Mouse (Mus musculus) spleen, adult 2 months (tissue): ENCODE measurements at regions not wholly inside any gene's neighbourhood (a gene's known extent, or its start where the extent isn't known, plus 50 kb on each side); places are given as distances from the start of the nearest gene placed in this dataset.

Experiments used
- DNase-seq, 2 experiments: peaks; one replicate each; pipeline versions ENCODE4 v3.0.0 to v3.0.0-alpha.2; 2012 to 2021; ENCODE audit warnings: low spot score in 2 of 2, low read depth in 1 of 2
- H3K27ac ChIP-seq: fragments of 200-500 bp; 2 replicates; pipeline ENCODE4 v1.5.1; 2012; ENCODE audit warnings: low read length, inconsistent platforms; ENCODE audit not compliant: insufficient read depth
- H3K27me3 ChIP-seq: fragments of 200-500 bp; 2 replicates; pipeline ENCODE4 v1.6.1; 2012; ENCODE audit warnings: mild to moderate bottlenecking, moderate library complexity, low read length, inconsistent platforms; ENCODE audit not compliant: control insufficient read depth, insufficient read depth
- H3K36me3 ChIP-seq: fragments of 200-500 bp; 2 replicates; pipeline ENCODE4 v1.6.1; 2012; ENCODE audit warnings: mild to moderate bottlenecking, low read length, inconsistent platforms; ENCODE audit not compliant: control insufficient read depth, insufficient read depth
- H3K4me1 ChIP-seq: fragments of 200-500 bp; 2 replicates; pipeline ENCODE4 v1.6.1; 2011; ENCODE audit warnings: inconsistent platforms; ENCODE audit not compliant: control insufficient read depth, insufficient read depth, insufficient read length
- H3K4me3 ChIP-seq: fragments of 200-500 bp; 2 replicates; pipeline ENCODE4 v1.5.1; 2011; ENCODE audit warnings: mild to moderate bottlenecking, inconsistent platforms; ENCODE audit not compliant: insufficient read depth, insufficient read length; ENCODE audit errors: extremely low read depth
- CTCF ChIP-seq: fragments of 200-500 bp; IDR thresholded peaks from 2 replicates; pipeline ENCODE4 v1.5.1; 2011; ENCODE audit warnings: mild to moderate bottlenecking, inconsistent platforms; ENCODE audit not compliant: insufficient read depth, insufficient read length, insufficient replicate concordance; ENCODE audit errors: extremely low read depth
- POLR2A ChIP-seq: fragments of 200-500 bp; IDR thresholded peaks from 2 replicates; pipeline ENCODE4 v1.6.1; 2011; ENCODE audit warnings: low read depth, low read length, inconsistent platforms
- WGBS: fragments of 180-500 bp; shearing (Covaris S2); methylation state at CpG from one replicate; pipeline ENCODE4 v1.1.7; 2018; 5-methylcytosine and 5-hydroxymethylcytosine counted together

DNA sequence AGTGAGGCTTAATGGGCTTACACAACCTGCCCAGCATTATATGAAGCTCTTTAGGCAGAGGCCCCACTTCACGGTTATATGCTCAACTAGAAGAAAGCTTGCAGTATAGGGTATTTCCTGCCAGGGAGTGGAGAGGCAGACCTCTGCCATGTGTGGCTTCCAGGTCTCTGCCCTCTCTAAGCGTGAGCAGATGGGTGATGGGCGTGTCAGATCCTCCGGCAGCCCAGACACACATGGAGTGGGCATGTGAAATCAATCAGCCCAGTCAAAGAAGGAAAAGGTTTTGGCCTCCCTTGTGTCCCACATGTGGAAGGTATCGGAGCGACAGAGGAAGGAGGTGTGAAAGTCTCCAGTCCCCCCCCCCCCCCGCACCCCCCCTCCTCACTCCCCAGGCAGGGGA, 102.3 kb upstream of the Runx1 start:
- DNase-seq, result no peak

DNA sequence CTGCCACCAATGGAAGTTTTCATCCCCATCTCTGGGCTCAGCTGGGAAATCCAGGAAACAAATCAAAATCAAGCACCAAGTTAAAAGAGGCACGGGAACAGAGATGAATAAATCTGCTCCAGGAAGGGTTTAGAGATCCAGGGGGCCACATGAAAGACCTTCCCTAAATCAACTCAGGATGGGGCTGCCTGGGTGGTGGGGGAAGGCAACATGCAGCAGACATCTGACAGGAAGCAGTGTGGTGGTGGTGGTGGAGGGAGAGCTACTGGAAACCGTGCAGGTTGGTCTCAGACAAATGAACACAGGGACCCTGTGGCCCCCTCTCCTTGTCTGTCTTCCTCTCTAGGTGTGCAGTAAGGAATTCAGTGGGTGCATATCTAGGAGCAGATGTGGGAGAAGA, 101.7 kb upstream of the Runx1 start:
- Histone ChIP-seq H3K4me1 (peaks cover 8% of the 10 kb centered on the region; the same call in 1 of the 2 replicates), H3K27me3 (no peaks in the 10 kb centered on the region), H3K36me3 (no peaks in the 10 kb centered on the region), H3K4me3 (no peak overlapping the region), H3K27ac (no peak overlapping the region)
- no peak for DNase-seq
- WGBS, result 14% methylated on average over 2 of the region's 2 CpGs
- TF ChIP-seq POLR2A, result no peak
- TF ChIP-seq CTCF, result no peak

More for the DNA sequence above, 102.3 kb upstream of the Runx1 start:
- Histone ChIP-seq H3K27ac (no peak overlapping the region), H3K4me3 (no peak overlapping the region), H3K27me3 (no peaks in the 10 kb centered on the region), H3K36me3 (no peaks in the 10 kb centered on the region), H3K4me1 (peaks cover 8% of the 10 kb centered on the region; the same call in 1 of the 2 replicates)
- no peak for TF ChIP-seq POLR2A
- no peak for TF ChIP-seq CTCF
- WGBS, result 17% methylated on average over 7 of the region's 7 CpGs

DNA sequence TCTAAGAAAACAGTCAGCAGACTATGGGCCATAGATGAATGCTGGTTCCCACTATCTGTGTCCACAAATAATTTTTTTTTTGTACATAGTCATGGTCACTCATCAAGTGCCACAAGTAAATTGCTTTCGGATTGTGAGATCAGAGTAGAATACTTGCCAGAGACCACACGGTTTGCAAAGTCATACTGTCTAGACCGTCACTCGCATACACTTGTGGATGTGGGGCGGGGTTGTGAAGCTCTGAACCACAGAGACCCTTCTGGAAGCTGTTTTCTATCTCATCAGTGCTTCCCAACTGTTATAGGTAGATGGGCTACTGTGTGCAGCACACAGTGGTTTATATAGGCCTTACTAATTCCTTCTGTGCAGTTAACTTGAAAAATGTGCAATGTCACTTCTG, 100.9 kb upstream of the Runx1 start:
- 51% methylated on average over 5 of the region's 5 CpGs for WGBS
- Histone ChIP-seq H3K27me3 (no peaks in the 10 kb centered on the region), H3K27ac (no peak overlapping the region), H3K4me3 (no peak overlapping the region), H3K4me1 (peaks cover 9% of the 10 kb centered on the region; the same call in 1 of the 2 replicates), H3K36me3 (no peaks in the 10 kb centered on the region)
- TF ChIP-seq CTCF (no peak), POLR2A (no peak)
- DNase-seq, result no peak

GRCm38 (mm10) chr16:92920947-92921346, 95.0 kb upstream of the Runx1 start:
- TF ChIP-seq POLR2A (no peak), CTCF (no peak)
- Histone ChIP-seq H3K36me3 (no peaks in the 10 kb centered on the region), H3K4me1 (peaks cover 3% of the 10 kb centered on the region; the same call in 1 of the 2 replicates), H3K27ac (no peak overlapping the region), H3K4me3 (no peak overlapping the region), H3K27me3 (no peaks in the 10 kb centered on the region)
- WGBS, result 50% methylated on average over 4 of the region's 4 CpGs
- no peak for DNase-seq

GRCm38 (mm10) chr16:92917356-92917755, 91.4 kb upstream of the Runx1 start:
- no peaks in the 10 kb centered on the region for H3K27me3 ChIP-seq
- no peak overlapping the region for H3K4me3 ChIP-seq
- no peak overlapping the region for H3K27ac ChIP-seq
- peaks cover 3% of the 10 kb centered on the region; the same call in 1 of the 2 replicates for H3K4me1 ChIP-seq
- no peak for DNase-seq
- WGBS, result 90% methylated on average over 2 of the region's 2 CpGs
- no peaks in the 10 kb centered on the region for H3K36me3 ChIP-seq
- TF ChIP-seq POLR2A, result no peak
- TF ChIP-seq CTCF, result no peak

DNA sequence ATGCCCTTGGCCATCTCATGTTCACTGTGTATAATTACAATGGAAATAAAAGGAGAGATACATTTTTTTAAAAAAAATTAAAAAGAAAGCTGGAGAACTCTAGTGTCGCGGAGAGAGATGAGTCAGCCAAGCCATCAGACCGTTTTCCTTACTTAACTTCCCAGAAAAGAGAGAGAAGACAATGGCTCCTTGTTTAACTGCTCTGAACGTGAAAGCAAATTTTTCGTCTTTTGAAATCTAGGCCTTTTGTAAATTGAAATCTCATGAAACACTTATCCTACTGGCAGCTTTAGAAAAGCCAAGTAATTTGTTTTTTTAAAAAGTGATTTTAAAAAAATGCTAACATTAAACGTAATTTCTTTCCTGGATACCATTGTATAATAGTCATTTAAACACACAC, 89.7 kb upstream of the Runx1 start:
- Histone ChIP-seq H3K27ac (no peak overlapping the region), H3K36me3 (no peaks in the 10 kb centered on the region), H3K4me1 (no peaks in the 10 kb centered on the region), H3K27me3 (no peaks in the 10 kb centered on the region), H3K4me3 (no peak overlapping the region)
- DNase-seq, result no peak
- WGBS, result 88% methylated on average over 6 of the region's 6 CpGs
- TF ChIP-seq POLR2A, result no peak

DNA sequence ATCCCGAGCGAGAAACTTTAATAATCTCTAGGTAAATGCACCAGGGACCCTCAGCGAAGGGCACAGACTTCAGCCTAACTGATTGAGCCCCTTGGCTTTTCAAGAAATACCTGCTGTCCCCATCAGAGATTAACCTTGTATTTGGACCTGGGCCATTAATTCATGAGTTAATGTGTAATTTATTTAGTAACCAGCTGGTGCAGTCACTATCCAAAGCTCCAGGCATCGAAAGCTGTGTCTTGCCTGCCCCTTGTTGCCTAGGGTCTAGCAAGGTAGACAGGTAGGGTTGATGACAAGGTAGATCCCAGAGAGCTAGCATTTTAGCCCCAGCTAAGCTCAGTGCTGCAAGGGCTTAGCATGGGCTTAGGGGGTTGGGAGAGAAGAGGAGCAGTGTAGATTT, 80.9 kb upstream of the Runx1 start:
- WGBS, result 90% methylated on average over 4 of the region's 4 CpGs
- no peak for DNase-seq
- TF ChIP-seq POLR2A (no peak), CTCF (no peak)
- Histone ChIP-seq H3K27ac (no peak overlapping the region), H3K4me1 (peaks cover 7% of the 10 kb centered on the region; the same call in 1 of the 2 replicates), H3K36me3 (no peaks in the 10 kb centered on the region), H3K27me3 (no peaks in the 10 kb centered on the region), H3K4me3 (no peak overlapping the region)
